Mouse (Mus musculus): ENCODE measurements at regions not wholly inside any gene's neighbourhood (a gene's known extent, or its start where the extent isn't known, plus 50 kb on each side); places are given as distances from the start of the nearest gene placed in this dataset.
A peak's percentile ranks its signal among the peaks of the same experiment; 100 is the strongest.

GRCm38 (mm10) chr6:60217840-60218239 lies 611.8 kb downstream of the Snca start:
- DNase-seq (ENCODE audit: extremely low read depth, insufficient read length, low spot score) = no peak

GRCm38 (mm10) chr6:60201548-60201947 lies 628.1 kb downstream of the Snca start:
- peak; percentile 10 for DNase-seq (ENCODE audit: extremely low read depth, insufficient read length, low spot score)

Measured in 3134 (cell line).